Mouse (Mus musculus): Measurements from ENCODE around the gene Arpp19. TPM values are rescaled to one million over a fixed set of nuclear protein-coding genes. Genes with fewer than 3 reads are reported as not detected.

The Arpp19 gene
- polyA plus RNA-seq, 1 experiment, result 160 TPM

- Histone ChIP-seq H3K4me3 (no peak overlapping the region), H3K4me2 (ENCODE audit: low read depth) (no peak overlapping the region), H3K27me3 (ENCODE audit: control insufficient read depth, insufficient read depth, insufficient read length) (no peaks in the 10 kb centered on the region), H3ac (ENCODE audit: control insufficient read depth, insufficient read length) (no peak overlapping the region), H3K36me3 (ENCODE audit: control insufficient read depth, insufficient read depth) (no peaks in the 10 kb centered on the region), H3K79me2 (ENCODE audit: control insufficient read depth, insufficient read depth) (no peaks in the 10 kb centered on the region)
- TF ChIP-seq POLR2A (IDR thresholded peaks at IDR 0.05; ENCODE audit: insufficient read length, low read depth), result no peak
These were observed 33.2 kb upstream of the Arpp19 start for GRCm38 (mm10) chr9:75004203-75004602.

DNA sequence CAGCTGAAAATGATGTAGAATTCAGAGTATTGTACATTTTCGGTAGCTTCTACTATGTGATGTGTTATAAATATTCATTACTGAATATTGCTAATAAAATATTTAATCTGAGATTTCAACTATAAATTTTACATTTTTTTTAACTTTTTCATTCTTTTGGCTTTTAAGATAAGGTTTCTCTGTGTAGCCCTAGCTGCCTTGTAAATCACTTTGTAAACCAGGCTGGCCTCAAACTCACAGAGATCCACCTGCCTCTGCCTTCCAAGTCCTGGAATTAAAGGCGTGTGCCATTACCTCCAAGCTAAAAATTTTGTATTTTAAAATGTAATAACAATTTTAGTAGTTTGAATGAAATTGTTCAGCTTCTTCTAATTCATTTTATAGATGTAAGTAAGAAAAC is 20.8 kb upstream of the Arpp19 start:
- TF ChIP-seq USF1 (IDR thresholded peaks at IDR 0.05; ENCODE audit: low read depth) (no peak), E2F4 (IDR thresholded peaks at IDR 0.05; ENCODE audit: insufficient read depth) (no peak), REST (IDR thresholded peaks at IDR 0.05; ENCODE audit: insufficient read depth, insufficient read length) (no peak), TCF3 (IDR thresholded peaks at IDR 0.05; ENCODE audit: insufficient read length, low read depth) (no peak), CEBPB (IDR thresholded peaks at IDR 0.05; ENCODE audit: insufficient read depth, poor library complexity, severe bottlenecking) (no peak), MYOG (IDR thresholded peaks at IDR 0.05; ENCODE audit: control insufficient read depth in 1 of 3, insufficient read depth in 1 of 3, insufficient read length in 2 of 3, low read depth in 2 of 3) (no peak)
- Histone ChIP-seq H3K79me2 (ENCODE audit: control insufficient read depth, insufficient read depth) (no peaks in the 10 kb centered on the region), H3K4me3 (no peak overlapping the region), H3ac (ENCODE audit: control insufficient read depth, insufficient read length) (no peak overlapping the region), H3K36me3 (ENCODE audit: control insufficient read depth, insufficient read depth) (peaks cover 3% of the 10 kb centered on the region), H3K27me3 (ENCODE audit: control insufficient read depth, insufficient read depth, insufficient read length) (no peaks in the 10 kb centered on the region), H3K4me2 (ENCODE audit: low read depth) (no peak overlapping the region)

GRCm38 (mm10) chr9:75019181-75019580 is 18.2 kb upstream of the Arpp19 start:
- Histone ChIP-seq H3K4me3 (no peak overlapping the region), H3K27me3 (ENCODE audit: control insufficient read depth, insufficient read depth, insufficient read length) (no peaks in the 10 kb centered on the region), H3K79me2 (ENCODE audit: control insufficient read depth, insufficient read depth) (no peaks in the 10 kb centered on the region), H3ac (ENCODE audit: control insufficient read depth, insufficient read length) (no peak overlapping the region), H3K36me3 (ENCODE audit: control insufficient read depth, insufficient read depth) (peaks cover 3% of the 10 kb centered on the region), H3K4me2 (ENCODE audit: low read depth) (no peak overlapping the region)
- no peak for TF ChIP-seq MYOG (IDR thresholded peaks at IDR 0.05; ENCODE audit: control insufficient read depth in 1 of 3, insufficient read depth in 1 of 3, insufficient read length in 2 of 3, low read depth in 2 of 3)

DNA sequence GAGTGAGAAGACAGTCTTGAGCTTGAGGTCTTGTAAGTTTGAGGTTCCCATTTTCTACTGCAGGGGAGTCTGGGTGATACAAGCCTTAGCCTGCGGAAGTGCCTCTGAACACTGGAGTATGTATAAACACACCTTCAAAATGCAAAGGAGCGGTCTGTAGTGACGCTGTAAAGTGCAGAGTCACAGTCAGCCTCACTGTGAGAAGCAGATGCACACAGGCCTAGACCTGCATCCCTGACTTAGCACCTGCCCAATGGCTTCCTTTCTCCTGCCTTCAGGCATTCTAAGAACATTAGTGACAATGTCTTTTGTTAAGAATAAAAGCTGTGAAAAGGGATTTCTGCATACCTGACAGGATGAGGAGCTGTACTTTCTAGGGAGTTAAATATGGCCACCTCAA is 17.8 kb upstream of the Arpp19 start:
- TF ChIP-seq TCF12 (IDR thresholded peaks at IDR 0.05; ENCODE audit: insufficient read depth, poor library complexity, severe bottlenecking) (no peak), MAX (IDR thresholded peaks at IDR 0.05; ENCODE audit: low read depth) (no peak), MYOG (IDR thresholded peaks at IDR 0.05; ENCODE audit: control insufficient read depth in 1 of 3, insufficient read depth in 1 of 3, insufficient read length in 2 of 3, low read depth in 2 of 3) (no peak), USF1 (IDR thresholded peaks at IDR 0.05; ENCODE audit: low read depth) (no peak), POLR2A (IDR thresholded peaks at IDR 0.05; ENCODE audit: insufficient read length, low read depth) (no peak), SRF (IDR thresholded peaks at IDR 0.05; ENCODE audit: control insufficient read depth, insufficient read length, low read depth) (no peak), REST (IDR thresholded peaks at IDR 0.05; ENCODE audit: insufficient read depth, insufficient read length) (no peak), CEBPB (IDR thresholded peaks at IDR 0.05; ENCODE audit: insufficient read depth, poor library complexity, severe bottlenecking) (no peak), E2F4 (IDR thresholded peaks at IDR 0.05; ENCODE audit: insufficient read depth) (no peak), MYOD1 (IDR thresholded peaks at IDR 0.05; ENCODE audit: control insufficient read depth in 1 of 3, insufficient read length in 2 of 3, low read depth in 2 of 3) (no peak), POLR2AphosphoS2 (IDR thresholded peaks at IDR 0.05; ENCODE audit: insufficient read length, low read depth) (no peak), TCF3 (IDR thresholded peaks at IDR 0.05; ENCODE audit: insufficient read length, low read depth) (no peak)
- Histone ChIP-seq H3K4me2 (ENCODE audit: low read depth) (no peak overlapping the region), H3ac (ENCODE audit: control insufficient read depth, insufficient read length) (no peak overlapping the region), H3K27me3 (ENCODE audit: control insufficient read depth, insufficient read depth, insufficient read length) (no peaks in the 10 kb centered on the region), H3K4me3 (no peak overlapping the region), H3K79me2 (ENCODE audit: control insufficient read depth, insufficient read depth) (no peaks in the 10 kb centered on the region), H3K36me3 (ENCODE audit: control insufficient read depth, insufficient read depth) (peaks cover 3% of the 10 kb centered on the region)

DNA sequence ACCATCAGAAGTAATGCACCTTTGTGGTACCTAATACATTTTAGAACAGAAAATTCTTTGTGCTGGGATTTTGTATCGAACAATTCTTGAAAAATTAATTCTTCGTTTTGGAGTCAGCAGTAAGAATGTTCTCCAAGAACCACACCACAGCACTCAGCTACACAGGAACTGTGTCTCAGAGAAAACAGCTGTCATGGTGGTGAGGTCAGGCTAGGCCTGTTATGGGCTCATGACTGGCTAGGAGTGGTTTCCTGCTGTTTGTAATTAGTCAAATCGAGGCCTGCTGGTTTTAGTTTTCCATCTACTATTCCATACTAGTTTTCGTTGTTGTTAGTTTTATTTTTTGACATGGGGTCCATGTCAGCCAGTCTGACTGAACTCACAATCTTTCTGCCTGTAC is 16.9 kb upstream of the Arpp19 start:
- Histone ChIP-seq H3K79me2 (ENCODE audit: control insufficient read depth, insufficient read depth) (no peaks in the 10 kb centered on the region), H3ac (ENCODE audit: control insufficient read depth, insufficient read length) (no peak overlapping the region), H3K36me3 (ENCODE audit: control insufficient read depth, insufficient read depth) (peaks cover 3% of the 10 kb centered on the region)

DNA sequence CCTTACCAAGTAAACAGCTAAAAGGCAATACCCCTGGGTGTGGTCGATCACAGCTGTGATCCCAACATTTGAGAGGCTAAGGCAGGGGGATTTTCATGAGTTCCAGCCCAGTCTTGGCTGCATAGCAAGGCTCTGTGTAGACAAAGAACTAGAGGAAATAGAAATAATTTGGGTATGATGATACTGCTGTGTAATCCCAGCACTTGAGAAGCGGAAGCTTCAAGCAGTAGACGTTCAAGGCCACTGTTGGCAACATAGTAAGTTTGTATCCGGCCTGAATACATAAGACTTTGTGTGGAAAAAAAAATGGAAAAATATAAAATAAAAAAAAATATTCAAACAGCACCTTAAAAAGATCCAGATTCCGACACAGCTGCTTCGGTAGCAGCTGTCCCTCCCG is 14.9 kb upstream of the Arpp19 start:
- Histone ChIP-seq H3K36me3 (ENCODE audit: control insufficient read depth, insufficient read depth) (peaks cover 3% of the 10 kb centered on the region), H3K27me3 (ENCODE audit: control insufficient read depth, insufficient read depth, insufficient read length) (no peaks in the 10 kb centered on the region), H3K79me2 (ENCODE audit: control insufficient read depth, insufficient read depth) (no peaks in the 10 kb centered on the region), H3ac (ENCODE audit: control insufficient read depth, insufficient read length) (no peak overlapping the region), H3K4me2 (ENCODE audit: low read depth) (no peak overlapping the region), H3K4me3 (no peak overlapping the region)
- no peak for TF ChIP-seq SRF (IDR thresholded peaks at IDR 0.05; ENCODE audit: control insufficient read depth, insufficient read length, low read depth)
- TF ChIP-seq CEBPB (IDR thresholded peaks at IDR 0.05; ENCODE audit: insufficient read depth, poor library complexity, severe bottlenecking), result no peak
- TF ChIP-seq POLR2A (IDR thresholded peaks at IDR 0.05; ENCODE audit: insufficient read length, low read depth), result no peak
- no peak for TF ChIP-seq REST (IDR thresholded peaks at IDR 0.05; ENCODE audit: insufficient read depth, insufficient read length)
- TF ChIP-seq USF1 (IDR thresholded peaks at IDR 0.05; ENCODE audit: low read depth), result no peak
- no peak for TF ChIP-seq MYOD1 (IDR thresholded peaks at IDR 0.05; ENCODE audit: control insufficient read depth in 1 of 3, insufficient read length in 2 of 3, low read depth in 2 of 3)
- no peak for TF ChIP-seq POLR2AphosphoS2 (IDR thresholded peaks at IDR 0.05; ENCODE audit: insufficient read length, low read depth)
- TF ChIP-seq TCF3 (IDR thresholded peaks at IDR 0.05; ENCODE audit: insufficient read length, low read depth), result no peak
- TF ChIP-seq E2F4 (IDR thresholded peaks at IDR 0.05; ENCODE audit: insufficient read depth), result no peak
- TF ChIP-seq TCF12 (IDR thresholded peaks at IDR 0.05; ENCODE audit: insufficient read depth, poor library complexity, severe bottlenecking), result no peak
- TF ChIP-seq MYOG (IDR thresholded peaks at IDR 0.05; ENCODE audit: control insufficient read depth in 1 of 3, insufficient read depth in 1 of 3, insufficient read length in 2 of 3, low read depth in 2 of 3), result no peak

More for the DNA sequence above, 16.9 kb upstream of the Arpp19 start:
- H3K27me3 ChIP-seq (ENCODE audit: control insufficient read depth, insufficient read depth, insufficient read length), result no peaks in the 10 kb centered on the region
- no peak overlapping the region for H3K4me3 ChIP-seq
- peak; percentile 16 for TF ChIP-seq TCF12 (IDR thresholded peaks at IDR 0.05; ENCODE audit: insufficient read depth, poor library complexity, severe bottlenecking)
- TF ChIP-seq MYOG (IDR thresholded peaks at IDR 0.05; ENCODE audit: control insufficient read depth in 1 of 3, insufficient read depth in 1 of 3, insufficient read length in 2 of 3, low read depth in 2 of 3), result peak; percentile 6 to 81 (median 69)
- TF ChIP-seq CEBPB (IDR thresholded peaks at IDR 0.05; ENCODE audit: insufficient read depth, poor library complexity, severe bottlenecking), result no peak
- no peak for TF ChIP-seq POLR2A (IDR thresholded peaks at IDR 0.05; ENCODE audit: insufficient read length, low read depth)
- no peak for TF ChIP-seq E2F4 (IDR thresholded peaks at IDR 0.05; ENCODE audit: insufficient read depth)
- peak; percentile 50 to 77 (median 70) for TF ChIP-seq MYOD1 (IDR thresholded peaks at IDR 0.05; ENCODE audit: control insufficient read depth in 1 of 3, insufficient read length in 2 of 3, low read depth in 2 of 3)
- no peak overlapping the region for H3K4me2 ChIP-seq (ENCODE audit: low read depth)
